Mouse (Mus musculus): ENCODE results near the gene Vnn3.

GRCm38 (mm10) chr10:23811635-23812437, 39.4 kb upstream of the Vnn3 start:
- no peak; the same call in 1 of the 2 replicates for TF ChIP-seq CTCF (IDR thresholded peaks at IDR 0.05; ENCODE audit: low read depth, low read length)
- no peak for TF ChIP-seq POLR2A (IDR thresholded peaks at IDR 0.05; ENCODE audit: extremely low read depth, insufficient read depth, low read length)

All from liver, adult 2 months (tissue).